Mouse (Mus musculus): ENCODE measurements around the gene Hhipl2.

DNA sequence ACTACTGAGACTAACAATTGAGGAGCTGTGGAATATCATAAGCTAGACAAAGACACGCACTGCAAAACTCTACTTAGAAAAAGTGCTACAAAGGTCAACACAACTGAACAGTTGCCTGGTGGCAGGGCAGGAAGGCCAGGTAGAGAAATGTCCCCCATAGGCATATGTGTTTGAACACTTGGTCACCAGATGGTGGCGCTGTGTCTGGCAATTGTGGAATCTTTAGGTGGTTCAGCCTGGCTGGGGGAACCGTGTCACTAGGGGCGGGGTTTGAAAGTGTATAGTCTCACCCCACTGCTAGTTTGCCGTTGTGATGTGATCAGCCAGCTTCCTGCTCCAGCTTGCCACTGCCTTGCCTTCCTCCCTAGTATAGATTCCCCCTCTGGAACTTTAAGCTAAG lies 43.3 kb upstream of the Hhipl2 start:
- TF ChIP-seq POLR2A (IDR thresholded peaks at IDR 0.05; ENCODE audit: borderline replicate concordance, low read depth, low read length): no peak
- no peak for TF ChIP-seq CTCF (IDR thresholded peaks at IDR 0.05; ENCODE audit: low read depth, low read length)
